Mouse (Mus musculus): ENCODE data around the gene Ptov1.

Ptov1 gene

GRCm38 (mm10) chr7:44839491-44840191, 29.9 kb downstream of the Ptov1 start:
- no peak for DNase-seq (ENCODE audit: low spot score)

GRCm38 (mm10) chr7:44839171-44839490, 30.5 kb downstream of the Ptov1 start:
- DNase-seq (ENCODE audit: low spot score): no peak

- no peak for DNase-seq (ENCODE audit: low spot score)
Measured at GRCm38 (mm10) chr7:44838073-44838472, 31.5 kb downstream of the Ptov1 start.

- DNase-seq (ENCODE audit: low spot score): no peak
Measured at GRCm38 (mm10) chr7:44836423-44837053, 33.0 kb downstream of the Ptov1 start.

GRCm38 (mm10) chr7:44836016-44836404, 33.6 kb downstream of the Ptov1 start:
- DNase-seq (ENCODE audit: low spot score): no peak

- DNase-seq (ENCODE audit: low spot score): no peak
Measured at GRCm38 (mm10) chr7:44835373-44836015, 34.1 kb downstream of the Ptov1 start.

- DNase-seq (ENCODE audit: low spot score): no peak
Measured at GRCm38 (mm10) chr7:44832763-44833162, 36.8 kb downstream of the Ptov1 start.

GRCm38 (mm10) chr7:44828706-44829105, 40.9 kb downstream of the Ptov1 start:
- DNase-seq (ENCODE audit: low spot score): no peak

GRCm38 (mm10) chr7:44826771-44827170, 42.8 kb downstream of the Ptov1 start:
- no peak for DNase-seq (ENCODE audit: low spot score)

GRCm38 (mm10) chr7:44824872-44825271, 44.7 kb downstream of the Ptov1 start:
- peak; percentile 74 for DNase-seq (ENCODE audit: low spot score)

GRCm38 (mm10) chr7:44823409-44823808, 46.2 kb downstream of the Ptov1 start:
- DNase-seq (ENCODE audit: low spot score): no peak

GRCm38 (mm10) chr7:44821666-44822448, 47.7 kb downstream of the Ptov1 start:
- DNase-seq (ENCODE audit: low spot score): no peak

- no peak for DNase-seq (ENCODE audit: low spot score)
Measured at GRCm38 (mm10) chr7:44820525-44820924, 49.1 kb downstream of the Ptov1 start.

GRCm38 (mm10) chr7:44819863-44820262, 49.7 kb downstream of the Ptov1 start:
- no peak for DNase-seq (ENCODE audit: low spot score)

GRCm38 (mm10) chr7:44819391-44819790, 50.2 kb downstream of the Ptov1 start:
- no peak for DNase-seq (ENCODE audit: low spot score)

- no peak for DNase-seq (ENCODE audit: low spot score)
Measured at GRCm38 (mm10) chr7:44818751-44819235, 50.8 kb downstream of the Ptov1 start.

GRCm38 (mm10) chr7:44818164-44818563, 51.4 kb downstream of the Ptov1 start:
- DNase-seq (ENCODE audit: low spot score): no peak

GRCm38 (mm10) chr7:44817441-44817840, 52.1 kb downstream of the Ptov1 start:
- DNase-seq (ENCODE audit: low spot score): no peak

- DNase-seq (ENCODE audit: low spot score): no peak
Measured at GRCm38 (mm10) chr7:44816470-44817021, 53.0 kb downstream of the Ptov1 start, which contains the start of gene Atf5. Atf5 (minus strand) TSS chr7:44816658.

- peak; percentile 94 for DNase-seq (ENCODE audit: low spot score)
Measured at GRCm38 (mm10) chr7:44815721-44816469, 53.7 kb downstream of the Ptov1 start, which contains the start of the genes Nup62 and Il4i1. Nup62 (plus strand) TSS chr7:44816088. Il4i1 (plus strand) TSS chr7:44816387.

- no peak for DNase-seq (ENCODE audit: low spot score)
Measured at GRCm38 (mm10) chr7:44814952-44815553, 54.5 kb downstream of the Ptov1 start.
